Comparison of ENCODE assay signal across 18 mouse cellular contexts in the genomic region with DNA sequence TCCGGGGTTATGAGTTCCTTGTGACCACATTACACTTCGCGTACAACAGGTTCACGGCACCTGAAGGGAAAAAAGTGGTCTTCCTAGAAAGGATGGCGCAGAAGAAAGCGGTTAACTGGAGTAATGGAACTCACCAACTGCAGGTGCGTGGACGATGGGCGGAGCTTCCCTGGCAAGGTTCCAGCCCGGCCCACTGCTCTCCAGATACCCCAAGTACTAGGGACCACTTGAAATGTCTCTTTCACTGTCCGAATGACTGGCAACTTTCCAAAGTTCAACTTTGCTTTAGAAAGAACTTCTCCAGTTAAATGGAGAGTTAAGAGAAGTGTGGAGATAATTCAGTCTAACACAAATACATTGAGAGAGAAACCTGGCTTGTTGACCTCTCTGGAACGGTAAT.
DNase-seq lines count a peak whose midpoint lies in the region; ATAC-seq and TF ChIP-seq lines count a peak whose summit lies in the region.
"Had no signal": no experiment of that assay in that cellular context is flagged by ENCODE, and none has a peak within 500 bp of the region (broad histone marks: within the 10 kb centered on the region; RNA-seq: fewer than 3 reads in every experiment).

No protein-coding gene starts in this region.

- WGBS in heart, embryonic 13.5 days, result 56% methylated on average over 12 of the region's 12 CpGs
- WGBS in lung, adult 2 months, result 69% methylated on average over 12 of the region's 12 CpGs
- WGBS in midbrain, embryonic 14.5 days, result 92% methylated on average over 12 of the region's 12 CpGs

- no peak overlapping the region for H3K4me3 ChIP-seq in heart, embryonic 13.5 days
- H3K4me3 ChIP-seq in lung, adult 2 months (replicated peaks; ENCODE audit: extremely low read depth, low read depth, low read length), result no peak overlapping the region
- H3K4me3 ChIP-seq in midbrain, embryonic 14.5 days (replicated peaks; ENCODE audit: low read depth, low read length), result no peak overlapping the region
- H3K4me3 ChIP-seq: forebrain, embryonic 13.5 days; intestine, embryonic 15.5 days; kidney, embryonic 15.5 days; midbrain, embryonic 12.5 days; myocyte had no signal

- peaks cover 4% of the 10 kb centered on the region; the same call in 1 of the 2 replicates for H3K4me1 ChIP-seq in heart, embryonic 13.5 days
- H3K4me1 ChIP-seq in lung, adult 2 months (ENCODE audit: control insufficient read depth, insufficient read depth, low read length), result no peaks in the 10 kb centered on the region
- H3K4me1 ChIP-seq in midbrain, embryonic 14.5 days (ENCODE audit: control insufficient read depth, insufficient read depth, low read length), result no peaks in the 10 kb centered on the region
- H3K4me1 ChIP-seq: forebrain, embryonic 13.5 days; intestine, embryonic 15.5 days; midbrain, embryonic 12.5 days had no signal

- H3K27me3 ChIP-seq in heart, embryonic 13.5 days (replicated peaks), result no peaks in the 10 kb centered on the region
- H3K27me3 ChIP-seq in midbrain, embryonic 14.5 days (ENCODE audit: control insufficient read depth, insufficient read depth, low read length), result no peaks in the 10 kb centered on the region
- H3K27me3 ChIP-seq: forebrain, embryonic 13.5 days; intestine, embryonic 15.5 days; kidney, embryonic 15.5 days; midbrain, embryonic 12.5 days had no signal

- no peak for TF ChIP-seq POLR2A in lung, adult 2 months (IDR thresholded peaks at IDR 0.05; ENCODE audit: borderline replicate concordance, extremely low read depth, low read depth, low read length)

- no peak overlapping the region for H3K4me2 ChIP-seq in heart, embryonic 13.5 days
- no peak overlapping the region for H3K4me2 ChIP-seq in midbrain, embryonic 14.5 days (ENCODE audit: low read length)
- H3K4me2 ChIP-seq: forebrain, embryonic 13.5 days; hindbrain, embryonic 14.5 days; intestine, embryonic 15.5 days; kidney, embryonic 15.5 days; liver, embryonic 11.5 days; midbrain, embryonic 12.5 days had no signal

- ATAC-seq in heart, embryonic 13.5 days (ENCODE audit: extremely low read depth, insufficient number of reproducible peaks, low FRiP score, low TSS enrichment), result no peak
- ATAC-seq in midbrain, embryonic 14.5 days (ENCODE audit: low FRiP score, low TSS enrichment), result no peak
- ATAC-seq: forebrain, embryonic 13.5 days; intestine, embryonic 15.5 days had no signal

- DNase-seq in heart, adult 18-20 months, result no peak
- DNase-seq in NIH3T3 (ENCODE audit: low read depth), result peak; percentile 3
- peak; percentile 44 for DNase-seq in lung, adult 2 months
- peak; percentile 60 for DNase-seq in lung, postnatal 36 days
- DNase-seq in midbrain, embryonic 14.5 days, result no peak
- no peak for DNase-seq in cerebellum, postnatal 36 days
- DNase-seq: cerebellum, postnatal 10 days; embryo, embryonic 11 days; retina, postnatal 1 day; thymus, adult 2 months had no signal

- H3K9ac ChIP-seq in heart, embryonic 13.5 days, result no peak overlapping the region
- H3K9ac ChIP-seq in midbrain, embryonic 14.5 days (replicated peaks; ENCODE audit: low read length), result no peak overlapping the region
- H3K9ac ChIP-seq: forebrain, embryonic 13.5 days; hindbrain, embryonic 14.5 days; intestine, embryonic 15.5 days; kidney, embryonic 15.5 days; midbrain, embryonic 12.5 days had no signal

- no peaks in the 10 kb centered on the region for H3K36me3 ChIP-seq in heart, embryonic 13.5 days
- H3K36me3 ChIP-seq in midbrain, embryonic 14.5 days (ENCODE audit: control insufficient read depth, insufficient read depth, low read length), result no peaks in the 10 kb centered on the region
- H3K36me3 ChIP-seq: intestine, embryonic 15.5 days; kidney, embryonic 15.5 days; midbrain, embryonic 12.5 days had no signal

- TF ChIP-seq CTCF in lung, adult 2 months (IDR thresholded peaks at IDR 0.05; ENCODE audit: insufficient read depth, low read length), result no peak

- H3K9me3 ChIP-seq in heart, embryonic 13.5 days, result no peaks in the 10 kb centered on the region
- H3K9me3 ChIP-seq in midbrain, embryonic 14.5 days (ENCODE audit: control insufficient read depth, low read length), result no peaks in the 10 kb centered on the region
- H3K9me3 ChIP-seq: forebrain, embryonic 13.5 days; intestine, embryonic 15.5 days; kidney, embryonic 15.5 days; midbrain, embryonic 12.5 days had no signal

- H3K27ac ChIP-seq in heart, embryonic 13.5 days (replicated peaks), result peak overlapping the region; percentile 58
- no peak overlapping the region for H3K27ac ChIP-seq in midbrain, embryonic 14.5 days (replicated peaks; ENCODE audit: low read depth, low read length)
- H3K27ac ChIP-seq: forebrain, embryonic 13.5 days; hindbrain, embryonic 14.5 days; intestine, embryonic 15.5 days; kidney, embryonic 15.5 days; midbrain, embryonic 12.5 days had no signal

Comparison
In these comparisons a context has a peak if more than half of its experiments do, and no peak if none do; other contexts are left out.
1. DNase-seq: peak in NIH3T3 (single experiment), lung, adult 2 months (single experiment) and lung, postnatal 36 days (single experiment); none in heart, adult 18-20 months (0 of 2), midbrain, embryonic 14.5 days (single experiment) and cerebellum, postnatal 36 days (0 of 2).